Mouse (Mus musculus) granulocyte monocyte progenitor cell, adult 5-6 weeks (primary cell): ENCODE data around the gene Zfp346. TPM values are rescaled to one million over a fixed set of nuclear protein-coding genes. Genes with fewer than 3 reads are reported as not detected.
A peak's percentile ranks its signal among the peaks of the same experiment; 100 is the strongest.

ENCODE experiments used
- ATAC-seq: replicated peaks from 2 replicates; pipeline ENCODE4 v1.8.0; 2016; ENCODE audit warnings: mild to moderate bottlenecking, moderate TSS enrichment, inconsistent platforms; ENCODE audit not compliant: poor library complexity, severe bottlenecking
- total RNA-seq, 2 experiments: library from RNA; stranded (forward) in 1 of 2; stranded (reverse) in 1 of 2; fragments of 200-712, 200-1000 nt in 1 of 2; fragments of >200 nt in 1 of 2; fragmentation: Nextera tagmentation in 1 of 2; gene quantifications; 2 replicates each; pipeline ENCODE4 v1.2.3; 2014 to 2017

Gene Zfp346
- total RNA-seq, 2 experiments from 2014 or later, result 8.4 to 12.3 TPM

GRCm38 (mm10) chr13:55183382-55183781 is 78.3 kb downstream of the Zfp346 start:
- 0 out of 2 replicates have a peak, but pooled peaks have one; percentile 17 for ATAC-seq

Other genes starting within 250 kb of the Zfp346 start
- gene Unc5a, start 155.9 kb upstream of the Zfp346 start, total RNA-seq (2014; fragmentation: Nextera tagmentation), result not detected in 2 replicates
- gene Unc5a, start 155.9 kb upstream of the Zfp346 start, total RNA-seq (2017), result 0.30 TPM in 1 of 2 replicates, not detected in the other
- gene Hk3, start 83.9 kb upstream of the Zfp346 start, total RNA-seq (2014; fragmentation: Nextera tagmentation), result 190 and 234 TPM in 2 replicates
- 194 and 218 TPM in 2 replicates for gene Hk3, start 83.9 kb upstream of the Zfp346 start, total RNA-seq (2017)
- gene Uimc1, start 5.0 kb upstream of the Zfp346 start, total RNA-seq (2014; fragmentation: Nextera tagmentation), result 40.7 and 43.8 TPM in 2 replicates
- gene Uimc1, start 5.0 kb upstream of the Zfp346 start, total RNA-seq (2017), result 60.8 and 64.3 TPM in 2 replicates
- not detected in 2 replicates for gene Gm17617, start 28.2 kb downstream of the Zfp346 start, total RNA-seq (2014; fragmentation: Nextera tagmentation)
- gene Gm17617, start 28.2 kb downstream of the Zfp346 start, total RNA-seq (2017), result not detected in 2 replicates
- not detected in 2 replicates for gene Fgfr4, start 47.3 kb downstream of the Zfp346 start, total RNA-seq (2014; fragmentation: Nextera tagmentation)
- not detected in 2 replicates for gene Fgfr4, start 47.3 kb downstream of the Zfp346 start, total RNA-seq (2017)
- 105 and 147 TPM in 2 replicates for gene Nsd1, start 104.5 kb downstream of the Zfp346 start, total RNA-seq (2014; fragmentation: Nextera tagmentation)
- 84.2 and 93.6 TPM in 2 replicates for gene Nsd1, start 104.5 kb downstream of the Zfp346 start, total RNA-seq (2017)
- gene Prelid1, start 215.2 kb downstream of the Zfp346 start, total RNA-seq (2014; fragmentation: Nextera tagmentation), result 248 and 296 TPM in 2 replicates
- 111 and 115 TPM in 2 replicates for gene Prelid1, start 215.2 kb downstream of the Zfp346 start, total RNA-seq (2017)
- gene Rab24, start 216.6 kb downstream of the Zfp346 start, total RNA-seq (2014; fragmentation: Nextera tagmentation), result 87.6 and 100 TPM in 2 replicates
- gene Rab24, start 216.6 kb downstream of the Zfp346 start, total RNA-seq (2017), result 34.3 and 37.4 TPM in 2 replicates
- 1.3 and 2.0 TPM in 2 replicates for gene Mxd3, start 224.5 kb downstream of the Zfp346 start, total RNA-seq (2014; fragmentation: Nextera tagmentation)
- gene Mxd3, start 224.5 kb downstream of the Zfp346 start, total RNA-seq (2017), result 3.8 and 4.7 TPM in 2 replicates